Mouse (Mus musculus) naive thymus-derived CD4-positive, alpha-beta T cell, adult 2 months (primary cell): ENCODE results near the gene Coro7.

Experiments used
- DNase-seq: peaks from one replicate; pipeline ENCODE4 v3.0.0-alpha.2; 2011; ENCODE audit warnings: low read depth

The Coro7 gene

DNA sequence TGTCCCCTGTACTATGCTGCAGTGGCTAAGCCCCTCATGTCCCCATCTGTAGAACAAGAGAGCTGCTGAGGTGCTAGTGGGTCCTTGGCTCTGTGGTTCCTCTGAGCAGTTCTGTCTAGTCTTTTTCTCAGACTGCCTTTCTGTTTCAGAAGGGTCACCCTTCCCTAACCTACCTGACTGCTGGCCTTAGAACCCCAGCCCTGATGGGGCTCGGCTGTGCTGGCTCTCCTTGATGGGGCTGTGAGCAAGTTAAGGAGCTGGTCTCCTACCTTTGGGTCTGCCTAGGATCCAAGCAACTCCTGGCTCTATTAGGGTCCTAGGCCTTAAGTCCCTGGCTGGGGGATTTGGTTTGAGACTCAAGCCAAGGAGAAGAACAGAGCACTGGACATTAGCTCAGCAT is 64.3 kb downstream of the Coro7 start:
- DNase-seq, result no peak

DNA sequence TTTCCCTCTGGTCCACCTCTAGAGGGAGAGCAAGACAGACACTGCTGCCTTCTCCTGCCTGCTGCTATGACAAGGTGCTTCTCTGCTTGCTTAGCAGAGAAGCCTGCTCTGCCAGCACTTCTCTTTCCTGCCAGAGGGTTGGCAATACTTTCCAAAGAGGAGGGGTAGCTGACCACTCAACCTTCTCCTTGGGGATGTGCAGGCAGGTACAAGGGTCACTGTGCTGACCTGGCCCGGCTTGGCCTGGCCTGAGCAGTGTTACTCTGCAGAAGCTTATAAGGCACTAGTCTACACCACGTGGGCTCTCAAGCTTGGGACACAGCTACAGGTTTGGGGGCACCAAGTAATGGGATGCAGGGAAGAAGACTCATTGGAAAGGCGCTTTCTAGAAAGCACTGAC is 64.9 kb downstream of the Coro7 start:
- DNase-seq, result no peak

DNA sequence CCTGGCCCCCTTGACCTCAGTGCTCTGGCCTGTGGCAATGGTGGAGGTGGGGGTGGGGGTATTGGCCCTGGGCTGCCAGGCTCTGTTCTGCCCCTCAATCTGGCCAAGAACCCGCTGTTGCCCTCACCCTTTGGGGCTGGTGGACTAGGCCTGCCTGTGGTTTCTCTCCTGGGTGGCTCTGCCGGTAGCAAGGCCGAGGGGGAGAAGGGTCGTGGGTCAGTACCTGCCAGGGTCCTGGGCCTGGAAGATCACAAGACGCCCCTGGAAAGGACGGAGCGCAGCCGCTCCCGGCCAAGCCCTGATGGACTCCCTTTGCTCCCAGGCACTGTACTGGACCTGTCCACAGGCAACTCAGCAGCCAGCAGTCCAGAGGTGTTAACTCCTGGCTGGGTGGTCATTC is 65.8 kb downstream of the Coro7 start:
- DNase-seq, result no peak

DNA sequence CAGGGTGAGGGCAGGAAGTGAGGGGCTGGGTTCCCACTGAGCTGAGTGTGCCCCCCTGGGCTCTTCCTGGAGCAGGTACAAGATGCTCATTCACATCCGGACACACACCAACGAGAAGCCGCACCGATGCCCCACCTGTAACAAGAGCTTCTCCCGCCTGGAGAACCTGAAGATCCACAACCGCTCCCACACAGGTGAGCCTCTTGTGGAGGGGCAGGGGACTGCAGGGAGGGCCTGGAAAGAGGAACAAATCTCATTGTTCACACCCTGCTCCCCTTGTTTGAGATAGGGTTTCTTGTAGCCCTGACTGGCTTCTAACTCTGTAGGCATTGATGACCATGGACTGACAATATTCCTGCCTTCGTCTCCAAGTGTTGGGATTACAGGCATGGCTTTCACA is 67.9 kb downstream of the Coro7 start:
- DNase-seq, result no peak

DNA sequence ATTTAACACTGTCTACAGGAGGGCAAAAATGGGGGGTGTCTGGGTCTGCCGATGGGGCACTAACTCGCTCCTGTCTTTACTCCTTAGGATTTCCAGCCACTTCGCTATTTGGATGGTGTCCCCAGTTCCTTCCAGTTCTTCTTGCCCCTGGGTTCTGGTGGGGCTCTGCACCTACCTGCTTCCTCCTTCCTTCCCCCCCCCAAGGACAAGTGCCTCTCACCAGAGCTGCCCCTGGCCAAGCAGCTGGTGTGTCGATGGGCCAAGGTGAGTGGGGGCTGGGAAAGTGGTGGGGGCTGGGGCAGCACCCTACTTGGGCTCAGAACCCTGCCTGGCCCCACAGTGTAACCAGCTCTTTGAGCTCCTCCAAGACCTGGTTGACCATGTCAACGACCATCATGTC is 68.4 kb downstream of the Coro7 start:
- DNase-seq, result no peak

DNA sequence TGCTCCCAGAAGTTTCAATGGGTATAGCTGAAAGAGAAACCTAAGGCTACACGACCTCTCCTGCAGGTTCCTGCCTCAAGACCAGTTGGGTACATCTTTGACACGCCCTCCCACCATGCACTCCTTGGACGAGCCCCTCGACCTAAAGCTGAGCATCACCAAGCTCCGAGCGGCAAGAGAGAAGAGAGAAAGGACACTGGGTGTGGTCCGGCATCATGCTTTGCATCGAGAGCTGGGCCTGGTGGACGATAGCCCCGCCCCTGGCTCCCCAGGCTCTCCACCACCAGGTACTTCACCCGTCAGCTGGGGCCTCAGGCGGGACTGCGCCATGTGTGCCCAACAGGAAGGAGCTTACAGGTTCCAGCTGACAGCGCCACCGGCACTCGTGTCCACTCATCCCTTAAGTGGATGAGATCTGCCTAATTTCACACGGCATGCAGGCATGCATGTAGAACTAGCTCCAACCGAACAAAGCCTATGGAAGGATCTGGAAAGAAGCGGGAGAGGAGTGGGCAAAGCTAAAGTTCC is 71.0 kb downstream of the Coro7 start:
- DNase-seq, result no peak

DNA sequence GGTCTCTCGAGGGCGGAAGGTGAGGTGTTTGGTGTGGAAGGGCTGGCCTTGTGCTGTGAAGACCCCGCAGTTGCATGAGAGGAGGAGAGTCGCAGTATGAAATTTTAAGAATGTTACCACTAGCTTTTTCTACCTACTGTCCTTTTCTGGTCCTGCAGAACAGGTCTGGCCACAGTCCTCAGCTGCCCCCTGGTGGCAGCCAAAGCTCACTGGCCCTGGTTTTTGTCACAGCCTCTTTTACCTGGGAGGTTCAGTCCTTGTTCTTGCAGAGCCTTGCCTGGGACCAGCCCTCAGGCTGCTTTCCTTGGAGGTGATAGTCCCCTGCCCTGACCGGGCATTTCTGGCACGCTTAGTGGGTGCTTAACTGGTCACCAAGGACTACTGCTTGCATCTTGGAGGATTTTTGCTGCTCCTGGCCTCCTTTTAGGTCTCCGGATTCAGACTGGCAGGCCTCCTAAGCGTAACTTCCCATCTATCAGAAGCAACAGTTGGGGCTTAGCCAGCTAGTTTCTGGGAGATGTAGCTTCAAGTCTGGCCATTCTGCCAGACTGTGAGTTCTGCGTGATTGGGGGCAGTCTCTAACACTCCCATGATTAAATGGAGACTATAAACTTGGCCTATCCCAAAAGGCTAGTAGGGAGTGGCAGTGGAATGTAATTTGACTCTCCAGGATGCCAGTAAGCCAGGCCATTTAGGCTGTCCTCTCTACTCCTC is 71.6 kb downstream of the Coro7 start:
- DNase-seq, result peak; percentile 91

DNA sequence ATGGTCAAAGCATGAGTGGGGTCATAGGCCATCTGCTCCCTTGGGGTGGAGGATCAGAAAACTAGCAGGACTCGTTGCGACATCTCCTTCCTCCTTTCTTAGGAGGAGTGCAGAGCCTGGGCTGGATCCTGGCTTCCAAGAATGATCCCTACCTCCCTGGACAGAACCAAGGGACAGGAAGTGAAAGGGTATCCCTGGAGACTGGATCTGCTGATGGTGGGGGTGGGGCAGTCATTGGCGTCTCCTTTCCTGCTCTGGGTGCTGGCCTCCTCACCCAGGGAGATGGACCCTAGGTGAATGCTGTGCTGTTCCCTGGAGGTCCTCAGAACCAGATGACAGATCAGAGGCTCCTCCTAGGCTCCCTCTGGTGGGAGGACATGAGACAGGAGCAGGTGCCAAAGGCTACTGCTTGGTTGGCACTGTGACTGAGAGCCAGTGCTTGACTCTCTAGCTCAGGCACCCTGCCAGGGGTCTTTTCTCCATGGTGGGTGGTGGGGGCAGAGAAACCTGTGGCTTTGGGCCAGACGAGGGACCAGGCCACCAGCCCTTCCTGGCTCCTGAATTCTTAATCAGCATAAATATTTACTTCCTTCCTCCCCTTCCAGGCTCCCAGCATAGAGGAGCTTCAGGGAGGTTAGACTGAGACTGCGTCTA is 73.0 kb downstream of the Coro7 start:
- no peak for DNase-seq

DNA sequence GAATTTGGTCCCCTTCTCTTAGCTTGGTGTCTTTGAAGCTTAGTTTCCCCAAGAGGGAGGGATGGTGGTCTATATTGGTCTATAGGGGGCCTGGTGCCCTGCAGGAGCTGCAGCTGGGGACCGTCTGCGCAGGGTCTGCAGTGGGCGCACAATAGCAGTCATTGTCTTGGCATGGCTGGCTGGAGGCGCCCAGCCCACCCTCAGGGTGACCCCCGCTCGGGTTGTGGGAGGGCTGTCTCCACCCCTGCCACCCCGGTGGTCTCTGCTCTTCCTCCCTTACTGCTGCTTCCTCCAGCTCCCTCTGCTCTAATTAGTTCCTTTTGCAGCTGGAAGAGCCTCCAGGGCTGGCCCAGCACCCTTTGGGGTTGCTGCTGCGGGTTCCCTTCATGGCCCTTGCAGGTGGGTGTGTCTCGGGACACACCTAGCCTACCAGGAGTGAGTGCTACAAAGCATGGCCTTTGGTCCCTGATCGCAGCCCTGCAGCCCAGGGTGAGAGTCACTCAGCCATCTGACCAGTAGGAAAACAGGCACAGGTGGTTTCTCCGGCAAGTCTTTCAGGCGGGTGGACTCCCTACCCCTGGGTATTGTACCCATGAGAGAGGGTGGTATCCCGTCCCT is 74.0 kb downstream of the Coro7 start:
- no peak for DNase-seq

DNA sequence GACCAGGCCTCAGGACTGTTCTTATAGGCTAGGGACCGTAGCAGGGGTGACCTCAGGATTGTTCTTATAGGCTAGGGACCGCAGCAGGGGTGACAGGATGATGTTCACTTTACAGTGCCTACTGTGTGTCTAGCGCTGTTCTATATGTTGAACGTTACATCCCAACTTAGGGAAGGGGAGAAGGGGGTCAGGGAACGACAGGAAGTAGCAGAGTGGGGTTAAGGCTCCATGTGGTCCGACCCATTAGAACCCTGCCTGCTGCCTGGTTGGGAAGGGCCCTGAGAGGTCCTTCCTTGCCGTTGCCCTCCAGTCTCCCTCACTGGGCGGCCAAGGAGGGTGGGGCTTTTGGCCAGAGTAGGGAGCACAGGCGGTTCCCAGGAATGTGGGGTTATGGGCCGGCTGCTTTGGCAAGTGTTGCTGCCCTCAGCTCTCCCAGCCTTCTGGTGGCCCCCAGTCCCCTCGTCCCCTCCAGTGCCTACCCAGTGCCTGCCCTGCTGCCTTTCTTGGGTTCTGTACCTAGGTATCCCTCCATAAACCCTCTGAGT is 75.2 kb downstream of the Coro7 start:
- no peak for DNase-seq

DNA sequence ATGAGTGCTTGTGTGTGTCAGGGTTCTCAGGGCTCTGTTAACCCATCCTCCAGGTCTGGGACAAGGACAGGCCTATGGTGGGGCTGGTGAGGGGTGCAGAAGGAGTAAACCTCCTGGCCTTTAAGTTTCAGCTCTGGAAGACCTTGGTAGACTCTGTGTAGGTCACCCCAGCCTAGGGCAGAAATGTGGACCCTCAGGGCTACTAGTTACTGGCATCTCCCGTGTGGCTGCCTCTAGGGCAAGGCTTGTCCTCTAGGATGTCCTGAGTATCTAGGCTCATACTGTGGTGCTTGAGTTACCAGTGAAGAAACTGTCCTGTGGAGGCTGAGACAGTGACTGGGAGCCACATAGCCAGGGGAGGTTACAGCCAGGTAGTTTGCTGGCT is 76.1 kb downstream of the Coro7 start:
- DNase-seq, result no peak

DNA sequence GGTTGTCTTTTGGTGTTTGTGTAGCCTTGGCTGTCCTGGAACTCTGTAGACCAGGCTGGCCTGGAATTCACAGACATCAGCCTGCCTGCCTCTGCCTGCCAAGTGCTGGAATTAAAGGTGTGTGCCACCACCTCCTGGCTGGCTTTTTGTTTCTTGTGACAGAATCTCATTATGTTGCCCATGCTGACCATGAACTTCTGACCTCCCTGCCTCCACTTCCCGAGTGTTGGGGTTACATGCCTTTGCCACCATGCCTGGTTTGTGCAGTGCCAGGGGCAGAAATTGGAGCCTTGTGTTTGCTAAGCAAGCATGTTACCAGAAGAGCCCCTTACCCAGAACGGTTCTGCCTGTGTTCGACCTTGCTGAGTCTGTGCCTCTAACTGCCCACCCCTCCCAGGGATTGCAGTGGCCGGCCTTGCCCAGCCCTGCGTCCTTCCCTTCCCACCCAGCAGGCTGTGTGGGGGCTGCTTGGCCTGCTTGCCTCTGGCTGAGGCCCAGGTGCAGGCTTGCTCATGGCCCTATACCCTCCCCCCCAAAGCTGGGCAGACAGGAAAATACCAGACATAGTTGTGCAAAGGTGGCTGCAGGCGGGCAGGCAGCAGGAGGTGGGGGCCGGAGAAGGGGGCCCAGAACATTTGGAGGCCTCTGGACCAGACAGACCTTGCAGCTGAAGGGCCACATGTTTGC is 76.7 kb downstream of the Coro7 start:
- no peak for DNase-seq

DNA sequence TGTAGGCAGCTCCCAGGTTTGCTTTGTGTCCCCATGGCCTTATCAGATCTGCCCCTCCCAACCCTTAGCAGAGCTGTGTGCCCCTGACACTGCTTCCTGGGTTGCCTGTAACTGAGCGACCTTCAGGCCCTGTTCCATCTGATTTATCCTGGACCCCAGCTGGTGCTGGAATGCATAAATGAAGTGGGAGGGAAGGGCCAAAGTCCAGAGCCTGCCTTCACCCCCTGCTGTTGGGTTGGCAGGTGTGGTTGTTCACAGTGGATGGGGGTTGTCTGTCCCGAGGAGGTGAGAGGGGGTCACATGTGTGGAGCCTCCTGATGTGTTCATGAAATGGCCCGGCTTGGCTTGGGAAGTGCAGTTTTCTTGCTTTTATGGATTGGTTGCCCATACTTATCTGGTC is 77.4 kb downstream of the Coro7 start:
- no peak for DNase-seq

DNA sequence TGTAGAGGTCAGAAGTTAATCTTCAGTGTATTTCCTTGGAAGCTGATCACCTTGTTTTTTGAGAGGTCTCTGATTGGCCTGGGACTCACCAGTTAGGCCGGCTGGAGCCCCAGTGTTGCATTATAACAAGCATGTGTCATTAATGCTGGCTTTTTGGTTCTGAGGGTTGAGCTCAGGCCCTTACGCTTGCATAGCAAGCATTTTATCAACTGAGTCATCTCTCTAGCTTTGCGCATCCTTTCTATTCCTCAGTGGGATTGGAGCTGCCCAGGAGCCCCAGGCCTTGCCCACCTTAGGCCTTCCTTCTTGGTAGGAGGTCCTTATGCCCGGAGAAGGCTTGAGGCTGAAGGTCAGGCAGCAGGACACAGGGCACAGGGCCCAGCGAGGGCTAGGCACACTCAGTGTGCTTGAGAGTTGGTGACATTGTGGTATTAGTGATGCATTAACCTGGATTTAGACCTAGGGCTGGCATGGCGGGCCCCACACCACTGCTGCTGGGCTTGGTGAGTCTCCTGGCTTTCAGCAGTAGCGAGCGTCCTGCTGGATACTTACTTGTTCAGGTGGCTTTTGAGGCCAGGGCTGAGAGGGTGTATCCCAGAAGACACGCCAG is 78.8 kb downstream of the Coro7 start:
- no peak for DNase-seq

DNA sequence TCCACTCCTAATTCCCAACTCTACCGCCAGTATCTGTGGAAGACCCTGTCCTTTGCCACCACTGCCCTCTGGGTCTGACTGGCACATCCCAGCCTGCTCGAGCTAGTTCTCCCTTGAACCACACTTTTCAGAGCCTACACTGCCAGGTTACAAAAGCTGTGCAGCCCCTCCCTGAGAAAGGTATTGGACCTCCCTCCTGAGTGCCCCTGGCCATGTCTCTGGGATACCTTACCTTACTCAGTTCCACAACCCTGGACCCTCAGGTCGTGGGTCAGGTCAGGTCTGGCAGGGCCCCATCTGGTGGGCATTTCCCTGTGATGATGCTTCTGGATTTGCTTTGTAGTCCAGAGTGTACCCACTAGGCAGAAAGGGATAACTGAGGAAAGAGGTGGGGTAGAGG is 80.0 kb downstream of the Coro7 start:
- DNase-seq, result no peak

DNA sequence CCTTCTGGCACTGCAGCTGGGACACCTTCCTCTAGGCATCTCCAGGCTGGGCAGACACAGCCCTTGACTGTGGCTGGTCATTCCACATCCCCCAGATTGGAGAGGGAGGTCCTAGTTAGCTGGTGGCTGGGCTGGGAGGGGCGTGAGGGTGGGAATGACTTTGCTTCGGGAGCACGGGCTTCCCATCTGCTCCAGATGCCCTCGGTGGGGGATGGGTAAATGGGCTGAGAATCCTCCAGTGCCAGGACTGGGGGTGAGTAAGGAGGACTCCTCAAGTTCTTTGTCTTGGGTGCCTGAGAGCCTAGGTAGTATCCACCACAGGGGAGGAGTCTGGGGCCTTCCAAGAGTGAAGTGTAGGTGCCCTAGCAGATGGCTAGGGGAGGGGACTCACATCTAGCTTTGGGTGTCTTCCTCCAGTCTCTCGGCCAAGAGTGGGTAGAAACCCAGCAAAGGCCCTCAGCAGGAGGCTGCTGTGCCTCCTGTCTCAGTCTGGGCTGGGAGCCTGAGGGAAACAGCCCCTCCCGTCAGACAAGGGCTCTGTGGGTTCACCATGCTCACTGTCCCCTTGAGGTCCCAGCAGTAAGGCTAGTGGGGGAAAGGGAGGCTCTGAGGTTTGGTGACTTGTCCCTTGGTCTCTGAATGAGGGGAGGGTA is 80.6 kb downstream of the Coro7 start:
- DNase-seq, result no peak

DNA sequence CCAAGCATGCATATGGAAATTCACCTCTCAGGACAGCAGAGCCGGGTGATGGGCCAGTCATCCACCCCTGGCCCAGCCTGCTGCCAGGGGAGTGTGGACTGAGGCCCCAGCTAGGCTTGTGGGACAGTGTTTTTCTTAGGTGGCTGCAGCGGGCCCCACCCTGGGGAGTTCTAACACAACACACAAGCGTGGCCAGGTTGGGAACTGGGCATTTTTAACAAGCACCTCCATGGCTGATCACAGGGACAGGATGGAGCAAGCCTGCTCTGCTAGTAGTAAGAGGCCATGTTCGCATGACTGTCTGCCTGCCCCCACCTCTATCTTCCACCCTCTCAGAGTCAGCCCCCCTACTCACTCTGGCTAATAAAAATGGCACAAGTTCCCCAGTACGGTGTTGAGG is 81.5 kb downstream of the Coro7 start:
- no peak for DNase-seq

DNA sequence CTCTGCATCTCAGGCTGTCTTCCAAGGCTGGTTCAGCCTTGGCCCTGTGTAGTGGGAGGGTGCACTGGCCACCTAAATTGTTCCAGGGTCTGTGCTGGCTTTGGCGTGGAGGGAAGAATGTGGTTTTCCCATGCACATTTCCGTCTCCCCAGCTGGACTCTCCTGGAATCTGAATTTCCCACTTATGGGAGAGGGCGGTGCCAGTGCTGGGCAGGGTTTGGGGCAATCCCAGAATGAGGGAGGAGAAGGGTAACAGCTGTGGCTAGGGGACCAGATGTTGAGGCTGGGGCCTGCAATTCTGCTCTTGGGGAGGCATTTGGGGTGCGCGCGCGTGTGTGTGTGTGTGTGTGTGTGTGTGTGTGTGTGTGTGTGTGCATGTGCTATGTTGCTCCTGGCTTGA is 82.3 kb downstream of the Coro7 start:
- DNase-seq, result no peak

DNA sequence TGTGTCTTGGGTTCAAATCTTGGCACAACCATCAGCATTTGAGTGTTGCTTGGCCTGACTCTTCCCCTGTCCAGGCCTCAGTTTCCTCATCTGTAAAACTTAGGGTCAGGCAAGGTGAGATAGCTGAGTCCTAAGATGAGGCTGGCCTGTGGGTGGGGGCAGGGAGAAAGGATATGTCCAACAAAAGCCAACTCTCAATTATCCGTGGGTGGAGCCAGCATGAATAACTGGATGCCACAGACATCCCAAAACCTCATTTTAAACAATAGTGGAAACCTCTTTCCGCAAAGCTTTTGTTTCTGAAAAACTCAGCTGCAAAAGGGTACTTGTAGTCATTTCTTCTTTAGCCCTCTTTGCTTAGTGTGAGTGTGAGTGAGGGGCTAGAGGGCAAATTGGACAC is 82.7 kb downstream of the Coro7 start:
- no peak for DNase-seq

DNA sequence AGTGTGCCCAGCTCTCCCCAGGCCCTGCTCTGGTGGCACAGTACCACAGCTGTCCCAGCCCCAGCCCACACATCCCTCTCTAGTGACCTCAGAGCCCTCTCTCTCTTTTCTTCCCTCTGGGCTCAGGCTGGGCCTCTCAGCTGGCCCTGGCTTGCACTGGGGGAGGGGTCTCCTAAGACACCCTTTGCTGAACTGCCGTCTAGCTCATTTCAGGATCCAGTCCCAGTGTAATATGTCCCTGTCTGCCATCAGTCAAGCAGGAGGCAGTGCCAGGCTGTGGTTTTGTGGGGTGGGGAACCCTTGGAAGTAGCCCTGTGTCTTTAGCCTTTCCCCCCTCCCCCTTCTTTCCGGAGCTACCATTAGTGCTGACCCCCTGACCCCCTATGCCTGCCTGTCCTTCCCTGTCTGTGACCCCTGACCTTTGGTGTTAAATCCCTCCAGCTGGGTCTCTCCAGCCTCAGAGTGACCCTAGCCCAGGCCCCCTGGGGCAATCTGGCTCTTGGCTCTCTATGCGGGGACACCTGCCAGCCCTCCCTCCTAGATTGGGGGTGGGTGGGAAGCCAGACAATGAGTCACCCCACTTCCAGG is 83.3 kb downstream of the Coro7 start:
- no peak for DNase-seq

DNA sequence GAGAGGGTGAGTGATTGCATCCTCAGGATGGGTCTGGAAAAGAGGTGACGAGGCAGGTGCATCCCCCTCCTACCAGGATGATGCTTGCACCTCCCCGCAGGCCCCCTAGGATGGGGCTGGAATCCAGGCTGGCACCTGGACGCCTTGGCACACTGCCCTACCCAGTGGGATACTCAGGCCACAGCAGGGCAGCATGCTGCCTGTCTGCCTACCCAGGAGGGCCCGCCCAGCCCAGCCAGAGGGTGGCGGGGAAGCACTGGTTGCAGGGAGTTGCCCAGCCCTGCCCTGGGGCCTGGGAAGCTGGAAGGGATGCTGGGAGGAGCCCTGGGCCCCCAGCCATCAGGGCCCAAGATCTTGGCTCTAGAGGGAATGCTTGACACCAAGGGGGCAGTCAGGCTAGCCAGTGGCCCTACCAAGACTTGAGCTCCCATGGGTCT is 84.0 kb downstream of the Coro7 start:
- DNase-seq, result peak; percentile 22
